8 mouse cellular contexts compared by ENCODE assay signal in genomic region chr5:146220879-146221714, GRCm38 (mm10). TPM values are rescaled to one million over a fixed set of nuclear protein-coding genes. Genes with fewer than 3 reads are reported as not detected.
DNase-seq lines count a peak whose midpoint lies in the region; ATAC-seq and TF ChIP-seq lines count a peak whose summit lies in the region.

Rnf6 (minus strand) TSS chr5:146221555.

- H3K9ac ChIP-seq in hindbrain, embryonic 13.5 days, result peak within 1 kb of the TSS; percentile 90

- peaks cover 28% of the 10 kb centered on the region for H3K36me3 ChIP-seq in hindbrain, embryonic 13.5 days

- TF ChIP-seq CTCF in Patski (IDR thresholded peaks at IDR 0.05), result no peak

- peak within 1 kb of the TSS; percentile 71 for H3K4me2 ChIP-seq in hindbrain, embryonic 13.5 days

- H3K27me3 ChIP-seq in Patski, result no peaks in the 10 kb centered on the region
- no peaks in the 10 kb centered on the region for H3K27me3 ChIP-seq in hindbrain, embryonic 13.5 days

- peak; percentile 98 for ATAC-seq in Patski
- ATAC-seq in hindbrain, embryonic 13.5 days (ENCODE audit: low FRiP score), result peak; percentile 99

- H3K4me1 ChIP-seq in hindbrain, embryonic 13.5 days (replicated peaks), result peaks cover 24% of the 10 kb centered on the region

- POLR2A ChIA-PET in Patski (lab: Charles Lee), result interaction anchor here (0.7 to 2.4 kb wide), 6 partner anchors 10 to 102 kb away, joined by 3 to 10 read pairs (median 4); partner anchors contain the start of gene Cdk8

- peak within 1 kb of the TSS; percentile 74 for H3K4me3 ChIP-seq in hindbrain, embryonic 13.5 days

- peak; percentile 86 for DNase-seq in Patski (ENCODE audit: low read depth, low spot score)
- peak; percentile 95 to 97 for DNase-seq in cerebellum, postnatal 14 days
- peak; percentile 90 to 94 for DNase-seq in frontal cortex, postnatal 14 days (ENCODE audit: low spot score in 2 of 2)
- DNase-seq in layer of hippocampus, postnatal 25 days (ENCODE audit: extremely low spot score in 1 of 2, low spot score in 1 of 2), result peak; percentile 78 to 85
- DNase-seq in lung, postnatal 25 days (ENCODE audit: low spot score), result peak; percentile 97
- DNase-seq in retina, embryonic 14.5 days (ENCODE audit: low spot score), result peak; percentile 94
- DNase-seq in thymus, postnatal 4 days, result peak; percentile 95

- no peaks in the 10 kb centered on the region for H3K9me3 ChIP-seq in hindbrain, embryonic 13.5 days

- in situ Hi-C loops in Patski (cut with MboI; ENCODE audit: low pct_unique_long_range_greater_than_20kb), result no loop called here

- CTCF ChIA-PET in Patski (lab: Charles Lee), result interaction anchor here (0.8 to 2.1 kb wide), 8 partner anchors 15 to 100 kb away, joined by 3 to 6 read pairs (median 4); no protein-coding TSS in a partner anchor

- under 1% methylated on average over 66 of the region's 67 CpGs for WGBS in hindbrain, embryonic 13.5 days

- H3K27ac ChIP-seq in hindbrain, embryonic 13.5 days, result peak within 1 kb of the TSS; percentile 98

RNA-seq across cellular contexts. Expression of gene Rnf6, which starts in this region (rescaled TPM):
- 82.9 TPM for polyA plus RNA-seq in Patski (2021)
- 25.2 and 26.6 TPM in 2 replicates for polyA plus RNA-seq in hindbrain, embryonic 13.5 days (2015; fragmentation: Nextera tagmentation; extraction: Ambion mirVana)
- total RNA-seq in layer of hippocampus, postnatal 25 days (2021), result 10 to 100 TPM; 60.8 to 64.6 TPM

Comparison
In these comparisons a context has a peak if more than half of its experiments do, and no peak if none do; other contexts are left out.
1. Peak in every context shown above with its lines: DNase-seq, ATAC-seq, H3K4me3 ChIP-seq and H3K27ac ChIP-seq.